Mouse (Mus musculus) limb, embryonic 13.5 days (tissue): Measurements from ENCODE around the gene Hspbap1. TPM values are rescaled to one million over a fixed set of nuclear protein-coding genes. Genes with fewer than 3 reads are reported as not detected.

Source experiments
- ATAC-seq: fragments of 200-750 bp; cut with Nextera tagmentation; 2 replicates; pipeline ENCODE4 v1.8.0; 2017; ENCODE audit warnings: low read depth, moderate number of reproducible peaks, moderate TSS enrichment; ENCODE audit not compliant: low FRiP score
- H3K27ac ChIP-seq: fragments of 300-500 bp; sonication (generic); 2 replicates; pipeline ENCODE4 v1.5.1; 2015; ENCODE audit warnings: inconsistent platforms, mild to moderate bottlenecking, moderate library complexity
- H3K27me3 ChIP-seq: fragments of 300-500 bp; sonication (generic); 2 replicates; pipeline ENCODE4 v1.6.1; 2015; ENCODE audit warnings: mild to moderate bottlenecking, inconsistent platforms
- H3K36me3 ChIP-seq: fragments of 300-500 bp; sonication (generic); 2 replicates; pipeline ENCODE4 v1.6.1; 2015; ENCODE audit warnings: inconsistent platforms, mild to moderate bottlenecking, moderate library complexity
- H3K4me1 ChIP-seq: fragments of 300-500 bp; sonication (generic); 2 replicates; pipeline ENCODE4 v1.6.1; 2015; ENCODE audit warnings: inconsistent platforms
- H3K4me2 ChIP-seq: fragments of 300-500 bp; sonication (generic); replicated peaks from 2 replicates; pipeline ENCODE4 v1.6.1; 2015; ENCODE audit warnings: inconsistent platforms, mild to moderate bottlenecking, moderate library complexity
- H3K4me3 ChIP-seq: fragments of 300-500 bp; sonication (generic); 2 replicates; pipeline ENCODE4 v1.5.1; 2015; ENCODE audit warnings: moderate library complexity, mild to moderate bottlenecking, inconsistent platforms
- H3K9ac ChIP-seq: fragments of 300-500 bp; sonication (generic); 2 replicates; pipeline ENCODE4 v1.6.1; 2015; ENCODE audit warnings: mild to moderate bottlenecking, inconsistent platforms
- H3K9me3 ChIP-seq: fragments of 300-500 bp; sonication (generic); 2 replicates; pipeline ENCODE4 v1.6.1; 2016; ENCODE audit warnings: inconsistent platforms
- WGBS: fragments of 180-500 bp; shearing (Covaris S2); methylation state at CpG from one replicate; pipeline ENCODE4 v1.1.7; 2015; 5-methylcytosine and 5-hydroxymethylcytosine counted together
- polyA plus RNA-seq: library from polyadenylated mRNA; unstranded; fragments of >200 nt; fragmentation: Nextera tagmentation; extraction: Ambion mirVana; gene quantifications from 2 replicates; pipeline ENCODE4 v1.2.1, GENCODE M21; 2015

Hspbap1 gene
- polyA plus RNA-seq, 1 experiment from 2014 or later: 19.0 TPM

GRCm38 (mm10) chr16:35768469-35768784, 1.7 kb upstream of the Hspbap1 start:
- no peak overlapping the region for H3K27ac ChIP-seq
- no peaks in the 10 kb centered on the region for H3K9me3 ChIP-seq
- H3K9ac ChIP-seq: peak overlapping the region; percentile 94
- H3K36me3 ChIP-seq: 0 out of 2 replicates have a peak, but pooled peaks cover 3% of the 10 kb centered on the region
- ATAC-seq: no peak
- H3K27me3 ChIP-seq: no peaks in the 10 kb centered on the region
- H3K4me2 ChIP-seq: peak overlapping the region; percentile 80
- peak overlapping the region; percentile 85 for H3K4me3 ChIP-seq
- WGBS: 23% methylated on average over 6 of the region's 6 CpGs
- peaks cover 27% of the 10 kb centered on the region for H3K4me1 ChIP-seq

- under 1% methylated on average over 71 of the region's 78 CpGs for WGBS
- Histone ChIP-seq H3K4me2 (peak within 1 kb of the TSS; percentile 80), H3K9me3 (no peaks in the 10 kb centered on the region), H3K9ac (peak within 1 kb of the TSS; percentile 94), H3K4me3 (peak within 1 kb of the TSS; percentile 85), H3K27me3 (no peaks in the 10 kb centered on the region), H3K4me1 (peaks cover 27% of the 10 kb centered on the region), H3K36me3 (0 out of 2 replicates have a peak, but pooled peaks cover 3% of the 10 kb centered on the region), H3K27ac (peak within 1 kb of the TSS; percentile 39)
- ATAC-seq: peak; percentile 89
These were observed 1.2 kb upstream of the Hspbap1 start, which contains the start of gene Dirc2 for GRCm38 (mm10) chr16:35768785-35769642. Dirc2 (minus strand) TSS chr16:35769356.

- Histone ChIP-seq H3K9me3 (no peaks in the 10 kb centered on the region), H3K27me3 (no peaks in the 10 kb centered on the region), H3K4me2 (peak overlapping the region; percentile 80), H3K4me3 (peak overlapping the region; percentile 85), H3K9ac (peak overlapping the region; percentile 79), H3K36me3 (0 out of 2 replicates have a peak, but pooled peaks cover 3% of the 10 kb centered on the region), H3K27ac (no peak overlapping the region), H3K4me1 (peaks cover 27% of the 10 kb centered on the region)
- 17% methylated on average over 8 of the region's 8 CpGs for WGBS
- no peak for ATAC-seq
These were observed 966 bp downstream of the Hspbap1 start for GRCm38 (mm10) chr16:35771141-35771540.

DNA sequence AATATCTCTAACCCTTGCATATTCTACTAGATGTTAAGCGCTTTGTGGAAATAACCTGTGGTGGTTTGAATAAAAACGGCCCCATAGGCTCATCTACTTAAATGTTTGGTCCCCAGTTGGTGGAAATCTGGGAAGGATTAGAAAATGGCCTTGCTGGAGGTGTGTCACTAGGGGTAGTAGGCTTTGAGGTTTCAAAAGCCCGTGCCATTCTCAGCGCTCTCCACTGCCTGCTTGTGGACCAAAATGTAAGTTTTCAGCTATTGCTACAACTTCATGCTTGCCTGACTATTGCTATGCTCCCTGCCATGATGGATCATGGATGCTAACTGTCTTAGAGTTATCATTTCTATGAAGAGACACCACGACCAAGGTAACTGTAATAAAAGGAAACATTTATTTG, 1.4 kb downstream of the Hspbap1 start:
- Histone ChIP-seq H3K9ac (no peak overlapping the region), H3K4me2 (no peak overlapping the region), H3K27me3 (no peaks in the 10 kb centered on the region), H3K4me1 (peaks cover 27% of the 10 kb centered on the region), H3K4me3 (no peak overlapping the region), H3K9me3 (no peaks in the 10 kb centered on the region), H3K36me3 (0 out of 2 replicates have a peak, but pooled peaks cover 3% of the 10 kb centered on the region), H3K27ac (no peak overlapping the region)
- no peak for ATAC-seq
- 86% methylated on average over 5 of the region's 5 CpGs for WGBS

DNA sequence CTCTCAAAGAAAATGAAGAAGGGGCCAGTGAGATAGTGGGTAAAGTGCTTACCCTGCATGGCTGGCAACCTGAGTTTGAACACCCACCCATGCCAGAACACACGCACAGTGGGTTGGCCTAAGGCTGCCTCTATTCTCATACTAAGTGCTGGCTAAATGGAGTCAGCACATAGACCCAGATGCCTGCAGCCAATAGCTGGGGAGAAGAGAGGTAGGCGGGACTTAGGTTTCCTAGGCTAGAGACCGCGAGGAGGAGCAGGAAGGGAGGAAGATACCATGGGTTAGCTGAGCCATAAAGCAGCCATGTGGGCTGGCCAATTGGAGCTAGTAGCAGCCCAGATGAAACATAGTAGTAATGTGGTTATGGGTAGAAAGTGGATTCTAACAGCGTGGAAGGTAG, 2.4 kb downstream of the Hspbap1 start:
- 85% methylated on average over 5 of the region's 5 CpGs for whole genome bisulfite sequencing
- H3K9ac ChIP-seq: no peak overlapping the region
- no peak for ATAC-seq
- no peak overlapping the region for H3K4me2 ChIP-seq
- H3K4me1 ChIP-seq: peaks cover 24% of the 10 kb centered on the region
- no peak overlapping the region for H3K27ac ChIP-seq
- no peaks in the 10 kb centered on the region for H3K27me3 ChIP-seq
- no peaks in the 10 kb centered on the region for H3K9me3 ChIP-seq
- H3K36me3 ChIP-seq: 0 out of 2 replicates have a peak, but pooled peaks cover 3% of the 10 kb centered on the region
- no peak overlapping the region for H3K4me3 ChIP-seq

DNA sequence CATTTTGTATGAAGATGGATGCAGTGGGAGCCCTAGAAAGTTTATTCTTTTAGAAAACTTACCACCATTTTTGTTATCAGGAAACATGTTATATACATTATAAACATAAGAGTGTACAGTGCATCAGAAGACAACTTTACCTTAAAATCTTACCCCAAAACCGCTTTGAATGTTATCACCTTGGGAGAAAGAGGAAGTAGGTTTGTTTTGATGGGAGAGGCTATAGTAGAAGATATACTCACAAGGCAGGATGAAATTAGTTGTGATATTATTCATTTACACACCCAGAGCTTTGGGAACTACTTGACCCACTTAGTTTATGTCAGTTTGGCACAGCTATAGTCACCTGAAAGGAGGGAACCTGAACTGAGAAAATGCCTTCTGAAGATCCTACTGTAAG, 5.7 kb downstream of the Hspbap1 start:
- Histone ChIP-seq H3K27me3 (no peaks in the 10 kb centered on the region), H3K4me3 (no peak overlapping the region), H3K9ac (no peak overlapping the region), H3K4me2 (no peak overlapping the region), H3K27ac (no peak overlapping the region), H3K36me3 (0 out of 2 replicates have a peak, but pooled peaks cover 3% of the 10 kb centered on the region), H3K4me1 (peaks cover 6% of the 10 kb centered on the region), H3K9me3 (no peaks in the 10 kb centered on the region)
- no peak for ATAC-seq
- WGBS: 88% methylated on average over 1 of the region's 1 CpGs

GRCm38 (mm10) chr16:35776737-35777136, 6.6 kb downstream of the Hspbap1 start:
- WGBS: 94% methylated on average over 7 of the region's 7 CpGs
- ATAC-seq: no peak
- no peak overlapping the region for H3K27ac ChIP-seq
- 0 out of 2 replicates have a peak, but pooled peaks cover 3% of the 10 kb centered on the region for H3K36me3 ChIP-seq
- no peaks in the 10 kb centered on the region for H3K27me3 ChIP-seq
- H3K4me2 ChIP-seq: no peak overlapping the region
- H3K9ac ChIP-seq: no peak overlapping the region
- H3K4me1 ChIP-seq: no peaks in the 10 kb centered on the region
- H3K4me3 ChIP-seq: no peak overlapping the region
- H3K9me3 ChIP-seq: no peaks in the 10 kb centered on the region

- Histone ChIP-seq H3K4me2 (no peak overlapping the region), H3K27ac (no peak overlapping the region), H3K4me1 (no peaks in the 10 kb centered on the region), H3K9me3 (no peaks in the 10 kb centered on the region), H3K4me3 (no peak overlapping the region), H3K36me3 (no peaks in the 10 kb centered on the region), H3K27me3 (no peaks in the 10 kb centered on the region), H3K9ac (no peak overlapping the region)
- 94% methylated on average over 4 of the region's 4 CpGs for WGBS
- ATAC-seq: no peak
These were observed 7.6 kb downstream of the Hspbap1 start for GRCm38 (mm10) chr16:35777768-35778167.

GRCm38 (mm10) chr16:35779681-35780080, 9.5 kb downstream of the Hspbap1 start:
- H3K27me3 ChIP-seq: no peaks in the 10 kb centered on the region
- no peak overlapping the region for H3K27ac ChIP-seq
- ATAC-seq: no peak
- no peak overlapping the region for H3K4me3 ChIP-seq
- H3K9ac ChIP-seq: no peak overlapping the region
- 40% methylated on average over 7 of the region's 7 CpGs for whole genome bisulfite sequencing
- no peaks in the 10 kb centered on the region for H3K36me3 ChIP-seq
- no peak overlapping the region for H3K4me2 ChIP-seq
- H3K9me3 ChIP-seq: no peaks in the 10 kb centered on the region
- no peaks in the 10 kb centered on the region for H3K4me1 ChIP-seq

DNA sequence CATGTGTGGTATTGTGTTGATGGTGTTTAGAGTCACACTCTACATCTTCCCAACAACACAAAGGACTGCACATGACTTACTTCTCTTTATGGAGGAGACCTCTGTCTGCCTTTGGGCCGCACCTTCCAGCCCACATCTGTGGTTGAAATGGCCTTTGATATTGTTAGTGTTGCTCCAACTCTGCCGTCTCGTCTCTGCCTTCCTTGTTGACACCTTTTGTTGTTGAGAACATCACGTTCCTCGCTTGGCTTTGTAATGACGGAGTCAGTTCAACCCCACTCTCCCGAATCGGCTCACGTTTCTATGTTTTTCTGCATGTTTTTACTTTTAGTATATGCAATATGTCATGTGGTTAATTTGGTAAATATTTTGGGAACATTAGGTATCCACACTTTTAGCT, 10.9 kb downstream of the Hspbap1 start:
- Histone ChIP-seq H3K4me2 (no peak overlapping the region), H3K36me3 (no peaks in the 10 kb centered on the region), H3K27me3 (no peaks in the 10 kb centered on the region), H3K9ac (no peak overlapping the region), H3K4me3 (no peak overlapping the region), H3K4me1 (no peaks in the 10 kb centered on the region), H3K27ac (no peak overlapping the region), H3K9me3 (no peaks in the 10 kb centered on the region)
- WGBS: 83% methylated on average over 9 of the region's 9 CpGs
- no peak for ATAC-seq

- Histone ChIP-seq H3K9ac (no peak overlapping the region), H3K27ac (no peak overlapping the region), H3K4me3 (no peak overlapping the region), H3K4me1 (no peaks in the 10 kb centered on the region), H3K36me3 (no peaks in the 10 kb centered on the region), H3K27me3 (no peaks in the 10 kb centered on the region), H3K4me2 (no peak overlapping the region), H3K9me3 (no peaks in the 10 kb centered on the region)
- WGBS: 84% methylated on average over 5 of the region's 5 CpGs
- no peak for ATAC-seq
These were observed 11.5 kb downstream of the Hspbap1 start for GRCm38 (mm10) chr16:35781651-35782050.

DNA sequence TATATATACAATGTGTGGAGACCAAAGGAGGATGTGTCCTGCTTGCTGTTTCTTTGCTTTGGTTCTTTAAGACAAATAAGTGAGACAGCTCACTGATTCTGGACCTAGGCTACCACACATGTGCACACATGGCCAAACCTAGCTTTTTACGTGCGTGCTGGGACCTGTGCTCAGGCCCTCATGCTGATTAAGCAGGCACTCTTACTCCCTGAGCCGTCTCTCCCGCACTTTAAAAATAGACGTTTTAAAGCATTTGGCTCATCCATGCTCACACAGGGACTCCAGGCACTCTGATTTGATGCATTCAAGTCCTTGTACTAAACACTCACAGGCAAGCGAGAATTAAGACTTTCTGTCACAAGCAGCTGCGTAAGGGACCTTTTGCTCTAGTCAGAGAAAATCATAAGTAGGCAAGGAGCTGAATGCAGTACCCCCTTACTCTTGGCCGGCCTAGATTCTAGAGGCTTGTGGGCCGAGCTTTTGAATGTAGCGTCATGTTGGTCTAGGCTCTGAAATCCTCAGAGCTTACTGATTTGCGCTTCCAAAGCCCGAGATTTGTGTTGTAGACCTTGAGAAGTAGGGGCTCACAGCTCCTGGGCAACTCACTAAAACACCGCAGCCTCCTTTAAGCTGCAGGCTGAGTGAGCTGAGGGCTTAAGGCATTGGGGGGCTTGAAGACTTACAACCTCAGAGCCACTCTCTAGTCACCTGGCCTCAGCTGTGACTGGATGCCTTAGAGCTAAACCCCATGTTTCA, 12.5 kb downstream of the Hspbap1 start:
- no peak overlapping the region for H3K9ac ChIP-seq
- H3K27me3 ChIP-seq: no peaks in the 10 kb centered on the region
- H3K4me2 ChIP-seq: no peak overlapping the region
- no peak overlapping the region for H3K4me3 ChIP-seq
- 72% methylated on average over 13 of the region's 13 CpGs for WGBS
- H3K4me1 ChIP-seq: no peaks in the 10 kb centered on the region
- no peak overlapping the region for H3K27ac ChIP-seq
- H3K36me3 ChIP-seq: peaks cover 6% of the 10 kb centered on the region; the same call in 1 of the 2 replicates
- no peak for ATAC-seq
- no peaks in the 10 kb centered on the region for H3K9me3 ChIP-seq
